Mouse (Mus musculus): ENCODE results near the gene BC035947. TPM values are rescaled to one million over a fixed set of nuclear protein-coding genes. Genes with fewer than 3 reads are reported as not detected.
A peak's percentile ranks its signal among the peaks of the same experiment; 100 is the strongest.
"Not testable (repeated sequence)": the region's sequence is repeated elsewhere in the genome, so short reads cannot be mapped to it uniquely, and the experiment has no call there.

BC035947 gene
- total RNA-seq, 2 experiments from 2014 or later, result 0.17 to 0.39 TPM

DNA sequence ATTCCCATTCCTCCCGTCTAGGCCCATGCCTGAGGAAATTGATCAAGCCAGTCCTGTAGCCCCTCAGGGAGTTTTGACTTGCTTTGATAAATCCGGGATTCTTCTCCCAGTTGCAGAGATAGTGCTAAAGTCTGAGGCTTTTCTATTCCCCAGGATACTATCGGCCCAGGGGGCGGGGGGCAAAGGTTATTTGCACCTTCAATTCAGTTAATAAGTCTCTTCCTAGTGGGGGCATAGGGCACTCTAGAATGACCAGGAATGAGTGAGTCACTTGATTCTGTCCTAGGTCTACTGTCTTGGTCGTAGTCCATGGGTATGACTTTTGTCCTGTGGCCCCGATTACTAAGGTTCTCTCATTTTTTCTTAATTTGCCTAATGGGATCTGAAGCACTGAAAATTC lies 9.4 kb downstream of the BC035947 start:
- DNase-seq (ENCODE audit: low spot score in 2 of 2), result no peak

DNA sequence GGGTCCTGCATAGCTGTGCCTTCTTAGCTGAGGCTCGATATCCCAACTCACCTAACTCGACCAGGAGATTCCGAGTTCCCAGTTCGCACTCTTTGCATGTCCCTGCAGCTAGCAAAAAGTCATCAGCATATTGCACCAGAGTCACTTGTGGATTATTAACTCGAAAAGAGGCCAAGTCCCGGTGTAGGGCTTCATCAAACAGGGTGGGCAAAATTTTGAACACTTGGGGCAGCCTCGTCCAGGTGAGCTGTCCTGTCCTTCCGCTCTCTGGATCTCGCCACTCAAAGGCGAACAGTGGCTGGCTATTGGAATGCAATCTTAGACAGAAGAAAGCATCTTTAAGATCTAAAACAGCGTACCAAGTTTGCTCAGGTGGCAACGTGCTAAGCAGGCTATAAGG lies 10.1 kb downstream of the BC035947 start:
- not testable (repeated sequence) for DNase-seq (ENCODE audit: low spot score in 2 of 2)

DNA sequence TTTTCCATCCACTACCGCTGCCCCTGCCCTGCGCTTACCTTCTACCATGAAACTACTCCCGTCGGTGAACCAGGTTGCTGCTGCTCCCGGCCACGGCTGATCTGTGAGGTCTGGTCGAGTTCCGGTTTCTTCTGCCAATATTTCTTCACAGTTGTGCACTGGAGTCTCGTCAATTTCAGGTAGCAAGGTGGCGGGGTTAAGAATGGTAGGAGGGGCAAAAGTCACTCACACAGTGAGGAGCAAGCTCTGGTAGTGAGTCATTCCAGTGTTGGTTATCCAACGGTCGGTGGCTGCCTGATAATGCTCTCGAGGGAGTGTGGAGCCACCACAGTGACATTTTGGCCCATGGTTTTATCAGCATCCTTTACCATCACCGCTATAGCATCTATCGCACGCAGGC lies 10.9 kb downstream of the BC035947 start:
- no peak for DNase-seq (ENCODE audit: low spot score in 2 of 2)

DNA sequence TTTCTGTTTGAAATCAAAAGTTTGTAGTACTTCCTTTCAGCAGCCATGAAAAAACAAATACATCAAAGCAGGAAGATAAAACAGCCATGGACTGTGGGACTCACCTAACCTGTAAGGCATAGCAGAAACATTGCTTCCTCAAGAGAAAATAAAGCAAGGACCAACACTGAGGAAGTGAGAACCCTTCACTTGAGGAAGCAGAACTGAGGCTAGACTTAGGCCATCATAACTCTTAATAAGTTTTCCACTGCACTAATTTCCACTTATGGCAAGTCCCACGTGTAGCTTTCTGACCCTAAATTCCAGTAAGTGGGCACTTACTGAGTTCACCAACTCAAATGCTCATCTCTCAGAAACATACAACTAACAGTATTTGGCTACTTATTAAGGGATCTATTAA lies 21.8 kb downstream of the BC035947 start:
- no peak for DNase-seq (ENCODE audit: low spot score in 2 of 2)

DNA sequence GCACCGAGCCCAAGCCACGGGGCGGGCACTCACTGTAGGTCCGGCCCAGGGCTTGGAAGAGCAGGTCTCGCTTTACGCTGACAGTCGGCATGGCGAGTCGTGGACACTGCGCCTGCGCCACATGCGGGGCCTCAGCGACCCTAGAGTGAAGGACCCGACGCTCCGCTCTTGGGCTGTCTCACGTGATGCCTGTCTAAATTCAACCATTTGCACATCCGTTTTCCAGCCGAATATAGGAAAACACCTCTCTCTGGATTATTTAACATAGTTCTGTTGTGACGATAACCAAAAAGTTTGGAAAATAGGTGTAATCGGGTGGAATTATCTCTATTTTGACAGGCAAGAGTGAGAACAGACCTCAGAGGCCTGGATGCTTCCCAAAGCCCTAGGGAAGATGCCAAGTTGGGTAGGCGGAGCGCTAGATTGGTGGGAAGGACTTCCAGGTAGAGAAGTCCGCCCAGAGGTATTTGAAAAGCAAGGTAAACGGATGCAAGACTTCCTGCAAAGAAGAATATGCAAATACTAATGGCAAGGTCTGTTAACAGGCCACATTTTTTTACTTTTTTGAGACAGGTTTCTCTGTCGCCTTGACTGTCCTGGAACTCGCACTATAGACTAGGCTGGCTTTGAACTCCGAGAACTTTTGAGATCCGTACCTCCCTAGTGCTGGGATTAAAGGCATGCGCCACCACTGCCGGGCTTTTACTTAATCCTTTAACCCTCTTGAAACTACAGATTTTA lies 23.0 kb downstream of the BC035947 start, which contains the start of gene Farsb:
TSS of gene Farsb (minus strand) at position 146 of the 741 bp plus-strand sequence.
- peak; percentile 73 to 84 for DNase-seq (ENCODE audit: low spot score in 2 of 2)

DNA sequence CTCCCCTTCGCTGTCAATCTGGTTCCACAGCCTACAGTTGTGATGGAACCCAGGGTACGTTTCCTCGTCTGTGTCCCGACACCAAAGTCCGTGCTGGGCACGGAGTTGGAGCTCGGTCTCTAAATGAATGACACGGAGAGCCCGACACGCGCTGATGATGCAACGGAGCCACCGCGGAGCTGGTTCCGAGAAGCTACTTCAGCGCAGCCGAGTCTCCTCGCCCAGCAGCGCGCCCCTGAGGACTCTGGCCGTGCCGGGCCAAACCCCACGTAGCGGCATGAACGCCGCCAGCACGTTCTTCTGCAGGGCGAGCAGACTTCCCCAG lies 23.6 kb downstream of the BC035947 start:
- DNase-seq (ENCODE audit: low spot score in 2 of 2), result no peak

DNA sequence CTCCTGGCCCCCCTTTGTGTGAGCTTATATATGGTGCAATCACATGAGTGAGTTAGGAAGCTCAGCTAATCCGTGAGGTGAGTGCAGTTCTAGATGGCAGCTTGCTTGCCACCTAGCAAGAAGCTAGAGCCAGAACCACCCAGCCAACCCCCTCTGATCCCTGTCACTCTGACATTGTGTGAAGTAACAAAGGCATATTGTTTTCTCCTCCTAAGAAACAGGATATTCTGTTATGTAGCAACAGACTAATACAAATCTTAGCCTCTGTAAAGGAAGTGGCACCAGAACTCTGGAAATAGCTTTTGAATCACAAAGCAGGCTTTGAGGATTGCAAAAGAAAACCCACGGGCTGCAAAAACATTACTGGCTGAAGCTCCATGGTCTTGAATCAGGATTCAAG lies 27.6 kb downstream of the BC035947 start:
- DNase-seq (ENCODE audit: low spot score in 2 of 2), result no peak

DNA sequence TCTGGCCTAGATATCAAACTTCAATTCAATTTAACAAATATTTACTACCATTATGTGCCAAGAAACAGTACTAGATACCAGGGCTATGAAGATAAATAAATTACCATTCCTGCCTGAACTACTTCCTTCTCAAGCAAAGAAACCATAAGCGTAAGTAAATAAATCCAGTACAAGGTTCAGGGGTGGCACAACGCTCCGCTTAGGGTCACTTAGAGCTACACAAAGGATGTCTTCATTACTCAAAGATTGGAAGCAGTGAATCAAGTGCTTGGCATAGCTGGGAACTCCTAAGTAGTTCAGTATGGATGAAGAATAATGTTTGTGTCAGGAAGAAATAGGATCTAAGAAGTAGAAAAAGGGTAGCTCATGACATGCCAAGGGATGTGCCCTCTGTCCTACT lies 28.5 kb downstream of the BC035947 start:
- no peak for DNase-seq (ENCODE audit: low spot score in 2 of 2)

DNA sequence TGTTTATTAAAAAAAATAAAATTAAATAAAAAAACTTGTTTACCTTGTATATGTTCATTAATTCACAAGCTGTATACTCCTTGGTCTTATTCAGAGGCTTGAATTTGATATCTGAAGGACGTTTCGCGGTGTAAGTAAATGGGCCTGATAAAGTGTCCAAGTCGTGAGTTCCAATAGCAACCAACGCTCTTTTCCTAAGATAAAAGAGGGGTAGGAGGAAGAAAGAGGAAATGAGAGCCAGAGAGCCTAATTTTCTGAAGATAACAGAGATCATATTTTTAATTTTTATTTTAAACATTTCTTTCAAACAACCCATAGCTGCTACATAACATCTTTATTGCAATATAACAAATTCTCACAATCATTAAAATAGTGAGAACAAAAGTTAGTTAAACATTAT lies 39.5 kb downstream of the BC035947 start:
- no peak for DNase-seq (ENCODE audit: low spot score in 2 of 2)

DNA sequence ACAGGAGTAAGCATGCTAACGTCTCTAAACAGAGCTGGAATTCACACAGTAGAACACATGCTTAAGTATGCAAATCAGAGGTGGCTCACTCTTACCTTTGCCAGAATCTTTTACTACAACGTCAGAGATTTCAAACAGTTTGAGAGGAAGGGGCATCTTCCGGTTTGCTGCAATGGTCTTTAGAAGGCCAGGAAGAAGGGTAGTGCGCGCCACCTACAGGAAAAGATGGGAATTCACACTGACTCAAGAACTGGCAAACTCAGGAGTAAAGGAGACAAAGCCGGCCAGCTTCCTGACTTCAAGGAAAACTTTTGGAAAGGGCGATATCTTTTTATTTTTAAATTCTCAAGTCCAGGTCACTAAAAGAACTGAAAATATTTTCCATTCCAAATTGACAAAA lies 57.3 kb downstream of the BC035947 start:
- no peak for DNase-seq (ENCODE audit: low spot score in 2 of 2)

DNA sequence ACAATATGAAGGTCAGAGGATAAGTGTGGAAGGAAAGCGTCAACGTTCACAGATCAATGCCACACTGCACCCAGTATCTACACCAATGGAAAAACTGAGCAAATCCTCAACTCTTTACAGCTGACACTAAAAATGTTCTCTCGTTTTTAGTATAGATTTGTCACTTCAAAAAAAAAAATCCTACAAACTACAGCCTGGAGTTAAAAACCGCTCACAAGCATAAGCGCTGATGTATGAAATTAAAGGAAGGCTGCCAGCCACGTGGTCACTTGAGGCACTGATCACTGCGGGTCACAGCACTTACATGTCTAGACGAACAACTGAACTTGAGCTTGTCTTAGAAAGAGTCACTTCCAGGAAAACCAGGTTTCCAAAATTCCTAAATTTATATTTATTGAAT lies 58.1 kb downstream of the BC035947 start:
- no peak for DNase-seq (ENCODE audit: low spot score in 2 of 2)

DNA sequence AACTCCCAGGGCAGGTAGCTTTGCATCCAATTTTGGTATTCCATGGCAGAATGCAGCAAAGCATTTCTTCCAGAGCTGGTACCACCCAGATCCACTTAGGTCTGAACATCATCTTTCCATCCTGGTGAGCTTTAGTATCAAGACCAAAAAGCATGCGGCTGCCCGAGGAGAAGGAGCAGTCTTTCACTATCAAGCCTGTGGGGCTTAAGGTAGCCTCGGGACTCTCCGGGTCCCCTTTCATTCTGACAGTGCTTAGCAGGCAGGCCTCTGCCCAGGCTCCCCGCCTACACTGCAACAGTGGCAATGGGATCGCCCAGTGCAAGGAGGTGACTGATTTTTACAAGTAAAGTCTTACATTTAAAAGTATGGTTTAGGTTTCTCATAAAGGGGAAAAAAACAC lies 59.4 kb downstream of the BC035947 start:
- DNase-seq (ENCODE audit: low spot score in 2 of 2), result no peak

DNA sequence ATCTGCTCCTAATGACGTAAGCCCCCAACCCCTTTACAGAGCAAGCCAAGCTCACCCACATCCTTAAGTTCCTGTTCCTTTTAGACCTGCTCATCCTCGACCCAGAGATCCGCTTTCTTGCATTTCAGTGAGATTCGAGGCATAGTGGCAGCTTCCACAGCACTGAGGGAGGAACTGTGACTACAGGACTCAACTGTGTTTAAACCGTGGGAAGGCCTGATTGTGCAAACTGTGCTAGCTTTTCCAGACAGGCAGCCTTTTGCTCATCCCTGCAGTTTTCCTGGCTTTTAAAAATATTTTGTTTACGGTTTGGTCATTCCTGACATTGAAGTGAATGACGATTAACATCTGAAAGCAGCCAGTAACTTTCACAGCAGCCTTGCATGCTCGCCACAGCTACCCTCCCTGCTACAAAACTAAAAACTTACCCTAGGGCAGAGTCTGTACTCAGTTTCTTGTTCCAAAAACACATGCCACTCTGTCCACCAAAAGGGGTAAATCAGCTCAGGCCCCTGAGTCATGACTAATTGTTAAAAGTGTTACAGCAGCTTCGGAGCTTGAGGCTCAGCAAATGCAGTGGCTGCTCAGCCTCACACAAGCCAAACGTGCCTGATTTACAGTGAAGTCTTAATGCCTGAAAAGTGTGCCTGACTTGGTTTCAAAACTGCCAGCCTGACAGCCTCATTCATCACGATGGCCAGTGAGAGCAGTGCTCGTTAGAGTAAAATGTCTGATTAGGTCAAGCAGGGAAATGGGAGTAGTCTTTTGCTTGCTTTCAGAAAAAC lies 60.7 kb downstream of the BC035947 start:
- DNase-seq (ENCODE audit: low spot score in 2 of 2), result no peak

DNA sequence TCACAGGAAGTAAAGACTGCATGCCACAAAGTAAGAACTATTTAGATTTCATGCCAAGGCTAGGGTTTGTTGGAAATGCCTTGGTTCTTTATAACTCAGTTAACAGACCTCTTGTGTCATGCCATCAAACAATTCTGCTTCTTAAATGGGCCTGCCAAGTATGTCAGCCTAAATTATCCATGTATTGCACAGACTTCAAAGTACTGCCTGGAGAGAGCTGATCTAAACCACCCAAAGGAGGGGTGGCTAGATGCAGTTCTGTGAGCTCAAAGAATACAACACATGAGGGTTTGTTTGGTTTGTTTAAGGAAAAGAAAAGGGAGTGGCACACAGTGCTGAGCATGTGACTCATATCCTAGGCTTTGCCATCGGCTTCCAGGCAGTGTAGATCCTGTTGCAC lies 63.9 kb downstream of the BC035947 start:
- DNase-seq (ENCODE audit: low spot score in 2 of 2), result no peak

Other genes starting within 250 kb of the BC035947 start
- gene Sgpp2, start 201.8 kb downstream of the BC035947 start, total RNA-seq (2021), result 1 to 10 TPM; 1.1 to 5.8 TPM
- 10 to 100 TPM; 57.1 to 57.2 TPM for gene Farsb, start 23.3 kb downstream of the BC035947 start, total RNA-seq (2021)
- gene Mogat1, start 1.2 kb downstream of the BC035947 start, total RNA-seq (2021), result under 1 TPM; 0.54 to 0.59 TPM
- 10 to 100 TPM; 17.9 to 19.7 TPM for gene Acsl3, start 145.7 kb upstream of the BC035947 start, total RNA-seq (2021)
- gene Utp14b, start 145.9 kb upstream of the BC035947 start, total RNA-seq (2021), result 1 to 10 TPM; 4.7 to 6.1 TPM